Mouse (Mus musculus) inflammation-experienced regulatory T-cells, adult 6 months (primary cell): Measurements from ENCODE around the gene Jpt1. TPM values are rescaled to one million over a fixed set of nuclear protein-coding genes. Genes with fewer than 3 reads are reported as not detected.
"Not testable (repeated sequence)": the region's sequence is repeated elsewhere in the genome, so short reads cannot be mapped to it uniquely, and the experiment has no call there.

Experiments used
- ATAC-seq: one replicate; pipeline ENCODE4 v1.8.0; 2017
- polyA plus RNA-seq, 3 experiments: library from polyadenylated mRNA; unstranded; fragments of 100-300 nt; shearing (Covaris generic); gene quantifications; one replicate each; pipeline ENCODE4 v1.2.1; 2017

The Jpt1 gene
- polyA plus RNA-seq, 3 experiments from 2014 or later = 619 to 638 (median 633) TPM

- peak; percentile 21 for ATAC-seq
Observed at GRCm38 (mm10) chr11:115473626-115474275, 40.4 kb downstream of the Jpt1 start.

DNA sequence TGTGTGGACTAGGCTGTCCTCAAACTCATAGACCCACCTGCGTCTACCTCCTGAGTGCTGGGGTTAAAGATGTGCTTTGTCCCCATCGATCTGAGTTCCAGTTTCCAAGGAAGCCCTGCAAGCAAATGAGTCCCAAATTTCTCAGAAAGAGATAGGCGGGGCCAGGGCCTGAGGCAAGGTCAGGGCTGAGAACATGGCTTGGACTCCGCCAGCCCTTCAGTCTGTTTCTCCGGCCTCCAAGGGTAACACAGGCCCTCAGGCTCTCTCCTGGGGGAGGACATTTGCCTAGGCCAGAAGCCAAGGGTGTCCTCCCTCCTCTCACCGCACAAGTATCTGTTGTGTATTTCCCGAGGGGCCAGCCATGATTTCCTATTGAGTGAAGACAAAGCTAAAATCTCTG is 42.0 kb downstream of the Jpt1 start:
- ATAC-seq = no peak

GRCm38 (mm10) chr11:115467217-115467618 is 47.0 kb downstream of the Jpt1 start:
- no peak for ATAC-seq

GRCm38 (mm10) chr11:115464851-115465250 is 49.3 kb downstream of the Jpt1 start:
- no peak for ATAC-seq

DNA sequence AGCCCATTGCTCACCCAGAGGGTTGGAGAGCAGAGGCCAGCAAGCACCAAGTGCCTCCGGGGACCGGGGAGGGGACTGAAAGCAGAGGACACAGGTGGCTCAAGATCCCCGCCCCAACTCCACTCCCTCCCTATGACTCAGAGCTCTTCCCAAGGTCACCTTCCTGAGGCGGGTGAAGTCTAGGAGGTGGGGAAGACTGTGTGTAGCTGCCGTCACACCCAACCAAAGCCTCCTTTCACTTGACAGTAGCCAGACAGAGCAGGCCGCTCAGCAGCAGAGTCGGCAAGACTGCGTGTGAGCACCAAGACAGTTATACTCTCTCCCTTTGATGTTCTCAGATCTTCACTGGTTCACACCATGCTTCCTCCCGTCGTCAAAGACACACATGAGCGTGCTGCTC is 50.8 kb downstream of the Jpt1 start:
- ATAC-seq = peak; percentile 77

GRCm38 (mm10) chr11:115462243-115462891 is 51.8 kb downstream of the Jpt1 start, which contains the start of gene Slc16a5:
Slc16a5 (plus strand) TSS chr11:115462474.
- ATAC-seq = peak; percentile 23

DNA sequence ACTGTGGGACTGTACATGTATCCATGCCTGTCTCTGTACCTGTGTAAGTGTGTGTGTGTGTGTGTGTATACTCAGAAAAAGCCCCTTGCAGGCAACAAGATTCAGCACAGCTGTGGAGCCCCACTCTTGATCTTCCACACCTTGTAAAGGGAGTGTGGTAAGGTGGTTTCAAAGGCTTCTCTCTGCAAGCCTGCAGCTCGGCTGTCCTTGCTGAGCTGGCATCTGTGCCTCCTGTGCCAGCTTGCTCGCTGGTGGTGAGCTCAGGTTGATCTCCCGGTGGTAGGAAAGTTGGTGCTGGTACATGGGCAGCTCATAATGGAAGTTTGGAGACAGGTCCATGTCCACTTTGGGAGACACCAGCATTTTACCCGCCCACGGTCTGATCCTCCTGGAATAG is 52.3 kb downstream of the Jpt1 start:
- no peak for ATAC-seq

- no peak for ATAC-seq
Observed at GRCm38 (mm10) chr11:115460976-115461375, 53.2 kb downstream of the Jpt1 start.

DNA sequence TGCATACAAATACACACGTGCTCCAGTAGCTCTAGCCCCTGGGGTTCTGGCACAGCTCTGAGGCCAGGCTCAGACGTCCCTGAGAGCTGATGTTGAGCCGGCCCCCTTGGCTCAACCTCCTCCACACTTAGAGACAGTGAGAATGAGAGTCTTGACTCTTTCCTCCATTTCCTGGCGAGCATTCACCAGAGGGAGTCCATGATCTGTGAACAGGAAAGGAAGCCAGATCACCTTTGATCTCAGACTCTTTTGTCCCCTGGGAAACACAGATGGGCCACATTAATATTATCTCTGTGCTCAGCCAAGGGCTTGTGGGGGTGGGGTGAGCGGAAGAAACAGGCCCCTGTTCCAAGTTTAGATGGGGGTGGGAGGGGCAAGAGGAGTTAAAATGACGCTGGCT is 56.8 kb downstream of the Jpt1 start:
- ATAC-seq = no peak

DNA sequence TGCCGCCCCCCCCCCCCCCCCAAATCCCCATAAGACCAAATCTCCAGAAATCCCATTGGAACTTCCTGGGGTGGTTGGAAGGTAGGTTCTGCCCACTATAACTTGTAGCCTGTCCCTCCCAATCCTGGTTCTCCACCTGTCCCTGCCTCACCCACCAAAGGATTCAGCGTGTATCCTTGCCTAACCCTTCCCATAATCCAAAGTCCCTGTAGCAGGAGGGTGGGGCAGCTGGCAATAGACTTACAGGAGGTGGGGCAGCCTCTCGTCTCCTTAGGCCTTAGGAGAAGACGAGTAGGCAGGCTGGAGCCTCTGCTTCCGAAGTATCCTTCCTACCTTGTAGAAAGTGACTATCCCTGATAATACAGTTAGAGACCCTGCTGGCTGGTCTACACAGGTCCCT is 58.0 kb downstream of the Jpt1 start:
- ATAC-seq = no peak

DNA sequence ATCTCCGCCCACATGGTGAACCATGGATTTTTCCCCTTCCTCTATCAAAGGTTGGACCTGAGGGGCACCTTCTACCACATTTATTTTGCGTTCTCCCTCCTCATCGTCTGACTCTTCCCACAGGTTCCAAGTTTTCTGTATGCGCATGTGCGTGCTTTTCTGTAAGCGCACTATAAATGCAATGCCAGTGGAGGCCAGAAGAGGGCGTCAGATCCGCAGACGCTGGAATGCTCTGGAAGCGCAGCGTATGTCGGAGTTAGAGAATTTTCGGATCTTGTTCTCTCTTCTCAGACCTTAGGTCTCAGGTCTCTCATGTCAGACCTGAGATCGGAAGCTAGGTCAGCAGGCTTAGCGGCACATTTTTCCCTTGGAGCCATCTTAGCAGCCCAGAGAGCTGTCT is 58.6 kb downstream of the Jpt1 start:
- no peak for ATAC-seq

- ATAC-seq = not testable (repeated sequence)
Observed at GRCm38 (mm10) chr11:115454822-115455221, 59.4 kb downstream of the Jpt1 start.

DNA sequence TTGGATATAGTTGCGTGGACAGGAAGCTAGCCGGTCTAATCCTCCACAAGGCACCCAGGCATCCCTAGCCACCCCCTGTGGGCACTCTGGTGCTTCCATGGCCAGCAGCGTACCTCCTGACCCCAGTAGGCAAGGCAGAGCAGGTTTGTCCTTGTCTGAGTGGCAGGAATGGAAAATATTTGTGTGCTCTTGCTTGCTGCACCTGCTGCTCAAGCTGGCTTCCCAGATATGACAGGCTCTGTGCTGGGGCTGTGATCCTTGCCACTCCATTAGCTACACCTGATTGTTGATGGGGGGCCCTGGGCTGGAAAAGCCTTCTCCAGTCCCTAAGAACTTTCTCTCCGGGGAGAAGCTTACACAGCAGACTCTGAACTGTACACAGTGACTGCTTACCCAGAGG is 60.9 kb downstream of the Jpt1 start:
- no peak for ATAC-seq

DNA sequence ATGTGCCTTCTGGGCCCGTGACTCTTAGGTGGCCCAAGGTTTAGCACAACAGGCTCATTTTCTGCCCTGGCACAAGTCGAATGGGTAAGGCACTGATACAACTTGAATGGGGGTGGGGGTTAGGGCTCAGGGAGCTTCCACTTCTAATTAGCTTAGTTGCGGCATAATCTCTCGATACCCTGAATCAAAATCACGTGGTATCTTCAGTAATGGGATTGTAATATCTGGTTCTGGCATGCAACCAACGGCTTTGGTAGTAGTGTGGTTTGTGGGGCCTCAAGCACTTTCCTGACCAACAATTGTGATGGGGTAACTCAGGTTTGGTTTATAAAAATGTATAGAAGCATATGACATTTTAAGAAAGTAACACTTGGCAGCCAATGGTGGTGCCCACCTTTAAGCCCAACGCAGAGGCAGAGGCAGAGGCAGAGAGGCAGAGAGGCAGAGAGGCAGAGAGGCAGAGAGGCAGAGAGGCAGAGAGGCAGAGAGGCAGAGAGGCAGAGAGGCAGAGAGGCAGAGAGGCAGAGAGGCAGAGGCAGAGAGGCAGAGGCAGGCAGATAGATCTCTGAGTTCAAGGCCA is 61.8 kb downstream of the Jpt1 start:
- no peak for ATAC-seq

DNA sequence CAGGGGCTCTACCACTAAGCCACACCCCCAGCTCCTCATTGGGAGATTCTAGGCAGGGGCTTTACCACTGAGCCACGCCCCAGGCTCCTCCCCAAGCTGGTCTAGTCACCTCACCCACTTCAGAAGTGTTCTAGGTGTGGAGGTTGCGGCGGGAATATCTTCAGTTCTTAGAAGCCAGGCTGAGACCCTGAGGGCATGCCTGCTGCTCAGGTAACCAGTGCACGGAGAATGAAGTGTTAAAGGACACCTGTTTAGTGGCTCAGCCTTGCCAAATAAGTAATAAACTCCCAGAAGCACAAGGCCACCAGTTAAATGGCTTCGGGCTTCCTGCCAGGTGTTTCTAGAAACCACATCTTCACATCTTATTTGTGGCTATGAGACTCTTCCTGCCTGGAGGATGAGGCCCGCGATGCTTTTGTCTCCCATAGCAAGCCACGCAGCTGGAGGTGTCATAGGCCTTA is 62.4 kb downstream of the Jpt1 start:
- peak; percentile 94 for ATAC-seq

DNA sequence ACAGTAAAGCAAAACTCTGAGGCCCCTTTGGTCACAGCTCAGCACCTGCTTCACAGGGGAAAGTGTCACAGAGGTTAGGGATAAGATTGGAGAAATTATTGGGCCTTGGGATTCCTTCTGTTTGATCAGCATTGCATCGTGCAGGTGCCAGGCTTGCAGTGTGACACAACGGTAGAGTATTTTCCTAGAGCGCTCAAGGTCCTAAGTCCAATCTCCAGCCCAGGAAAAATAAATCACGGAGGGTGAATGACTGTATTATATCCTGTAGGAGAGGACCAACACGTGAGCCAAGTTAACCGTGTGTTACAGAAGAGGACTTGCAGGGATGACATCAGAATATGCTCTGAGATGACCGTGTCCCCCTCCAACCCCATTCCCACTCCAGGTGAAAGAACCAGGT is 64.0 kb downstream of the Jpt1 start:
- ATAC-seq = no peak

DNA sequence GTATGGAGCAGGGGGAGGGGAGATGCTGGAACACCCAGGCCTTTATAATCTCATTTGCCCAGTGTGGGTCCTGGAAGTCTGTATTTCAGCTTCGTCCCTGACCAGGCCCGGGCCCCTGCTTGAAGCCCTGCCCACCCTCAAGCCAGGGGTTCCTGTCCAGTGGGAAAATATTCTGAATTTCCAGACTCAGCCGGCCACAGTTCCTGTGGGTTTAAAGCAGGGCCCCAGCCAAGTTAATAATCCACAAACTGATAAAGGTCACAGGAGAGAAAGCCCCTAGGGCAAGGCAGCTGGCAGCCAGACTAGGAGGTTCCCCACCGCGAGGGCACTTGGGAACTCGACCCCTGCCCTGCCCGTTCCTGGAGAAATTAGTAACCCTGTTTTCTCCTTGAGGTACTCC is 65.2 kb downstream of the Jpt1 start:
- ATAC-seq = no peak

DNA sequence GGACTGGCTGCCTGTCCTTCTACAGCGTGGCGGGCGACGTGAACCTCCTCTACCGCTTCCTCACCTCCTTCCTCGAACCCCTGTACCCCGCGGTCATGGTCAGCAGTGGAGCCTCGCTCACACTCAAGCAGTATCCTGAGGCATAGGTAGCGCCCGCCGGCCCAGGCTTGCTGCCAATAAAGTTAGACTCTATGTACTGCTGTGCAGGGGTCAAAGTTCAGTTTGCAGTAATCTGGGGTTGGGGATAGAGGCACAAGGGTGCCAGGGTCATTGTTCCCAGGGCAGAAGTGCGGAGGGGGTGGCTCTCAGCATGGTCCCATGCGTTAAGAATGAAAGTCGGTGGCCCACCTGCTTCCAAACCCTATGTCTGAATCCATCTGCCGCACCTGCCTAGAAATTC is 66.1 kb downstream of the Jpt1 start:
- no peak for ATAC-seq

Other genes starting within 250 kb of the Jpt1 start
- gene Grin2c, start 247.1 kb downstream of the Jpt1 start, polyA plus RNA-seq = not detected
- 10 to 100 TPM; 20.6 to 26.2 (median 23.7) TPM for gene Fdxr, start 237.3 kb downstream of the Jpt1 start, polyA plus RNA-seq
- 1 to 10 TPM in 1 of 3 experiments, under 1 TPM in 2; 0.62 to 1.1 (median 0.78) TPM for gene Fads6, start 216.7 kb downstream of the Jpt1 start, polyA plus RNA-seq
- not detected for gene Otop2, start 207.2 kb downstream of the Jpt1 start, polyA plus RNA-seq
- not detected for gene Ush1g, start 192.3 kb downstream of the Jpt1 start, polyA plus RNA-seq
- gene Otop3, start 179.7 kb downstream of the Jpt1 start, polyA plus RNA-seq = not detected
- gene Hid1, start 146.6 kb downstream of the Jpt1 start, polyA plus RNA-seq = 1 to 10 TPM; 1.9 to 3.4 (median 2.6) TPM
- gene Cdr2l, start 132.5 kb downstream of the Jpt1 start, polyA plus RNA-seq = not detected
- gene Mrpl58, start 110.6 kb downstream of the Jpt1 start, polyA plus RNA-seq = 100 to 1,000 TPM; 173 to 208 (median 179) TPM
- 100 to 1,000 TPM; 696 to 777 (median 721) TPM for gene Atp5h, start 94.4 kb downstream of the Jpt1 start, polyA plus RNA-seq
- gene Kctd2, start 94.3 kb downstream of the Jpt1 start, polyA plus RNA-seq = 10 to 100 TPM in 2 of 3 experiments, 1 to 10 TPM in 1; 5.6 to 15.7 (median 14.9) TPM
- gene Trim80, start 73.8 kb downstream of the Jpt1 start, polyA plus RNA-seq = not detected
- gene Slc16a5, start 51.9 kb downstream of the Jpt1 start, polyA plus RNA-seq = 1 to 10 TPM; 1.1 to 3.5 (median 2.8) TPM
- gene Armc7, start 38.7 kb downstream of the Jpt1 start, polyA plus RNA-seq = 10 to 100 TPM; 68.2 to 95.6 (median 70.3) TPM
- 100 to 1,000 TPM; 242 to 269 (median 245) TPM for gene Nt5c, start 22.5 kb downstream of the Jpt1 start, polyA plus RNA-seq
- gene Sumo2, start 21.9 kb upstream of the Jpt1 start, polyA plus RNA-seq = 100 to 1,000 TPM; 668 to 906 (median 737) TPM
- 10 to 100 TPM; 46.0 to 56.8 (median 53.8) TPM for gene Nup85, start 50.0 kb upstream of the Jpt1 start, polyA plus RNA-seq
- 10 to 100 TPM; 22.9 to 31.7 (median 27.9) TPM for gene Mrps7, start 89.5 kb upstream of the Jpt1 start, polyA plus RNA-seq
- gene Gga3, start 89.7 kb upstream of the Jpt1 start, polyA plus RNA-seq = 10 to 100 TPM; 24.8 to 36.2 (median 35.0) TPM
- gene Mif4gd, start 98.6 kb upstream of the Jpt1 start, polyA plus RNA-seq = 100 to 1,000 TPM; 192 to 274 (median 231) TPM
- gene Slc25a19, start 113.9 kb upstream of the Jpt1 start, polyA plus RNA-seq = 10 to 100 TPM; 69.3 to 87.8 (median 80.1) TPM
- gene Grb2, start 194.2 kb upstream of the Jpt1 start, polyA plus RNA-seq = 10 to 100 TPM; 31.7 to 35.5 (median 33.8) TPM